Mouse (Mus musculus) ES-Bruce4 (cell line): ENCODE measurements around the gene Dctn1.

ENCODE experiments used
- CTCF ChIP-seq: IDR thresholded peaks from one replicate; pipeline ENCODE4 v1.8.1; 2011; ENCODE audit warnings: low read depth, low read length
- EP300 ChIP-seq: IDR thresholded peaks from 2 replicates; pipeline ENCODE4 v1.6.1; 2011; ENCODE audit warnings: low read depth, low read length; ENCODE audit not compliant: insufficient read depth
- POLR2A ChIP-seq: IDR thresholded peaks from one replicate; pipeline ENCODE4 v1.8.1; 2011; ENCODE audit warnings: low read length; ENCODE audit not compliant: insufficient read depth

- TF ChIP-seq POLR2A, result no peak
- TF ChIP-seq EP300, result no peak
- no peak for TF ChIP-seq CTCF
Observed at GRCm38 (mm10) chr6:83122961-83123360, 42.8 kb upstream of the Dctn1 start.
